Mouse (Mus musculus) G1E (cell line): ENCODE results near the gene Chmp4b.

ENCODE experiments used
- CTCF ChIP-seq: IDR thresholded peaks from 2 replicates; pipeline ENCODE4 v1.5.1; 2012; ENCODE audit warnings: low read depth, low read length, inconsistent platforms, mixed read lengths
- GATA1 ChIP-seq: IDR thresholded peaks from 2 replicates; pipeline ENCODE4 v1.6.1; 2012; ENCODE audit warnings: borderline replicate concordance, low read length, inconsistent platforms, mixed read lengths
- POLR2AphosphoS5 ChIP-seq: IDR thresholded peaks from 2 replicates; pipeline ENCODE4 v1.6.1; 2012; ENCODE audit warnings: low read depth, low read length, inconsistent platforms; ENCODE audit not compliant: insufficient replicate concordance
- TAL1 ChIP-seq: conservative IDR thresholded peaks from 2 replicates; pipeline ENCODE4 v1.6.1; 2012; ENCODE audit warnings: low read depth, low read length, inconsistent platforms, mixed read lengths

GRCm38 (mm10) chr2:154642005-154642459 lies 9.5 kb upstream of the Chmp4b start:
- TF ChIP-seq CTCF, result no peak
- TF ChIP-seq TAL1, result no peak
- TF ChIP-seq POLR2AphosphoS5, result no peak
- TF ChIP-seq GATA1, result no peak
